Mouse (Mus musculus): ENCODE measurements at regions not wholly inside any gene's neighbourhood (a gene's known extent, or its start where the extent isn't known, plus 50 kb on each side); places are given as distances from the start of the nearest gene placed in this dataset.

GRCm38 (mm10) chr17:52196811-52197210, 363.7 kb upstream of the Satb1 start:
- DNase-seq (ENCODE audit: low spot score in 2 of 2) = no peak

- DNase-seq (ENCODE audit: low spot score in 2 of 2) = no peak
Observed at GRCm38 (mm10) chr17:52195804-52196203, 362.7 kb upstream of the Satb1 start.

- no peak for DNase-seq (ENCODE audit: low spot score in 2 of 2)
Observed at GRCm38 (mm10) chr17:52191064-52191682, 358.1 kb upstream of the Satb1 start.

- DNase-seq (ENCODE audit: low spot score in 2 of 2) = no peak
Observed at GRCm38 (mm10) chr17:52182706-52183105, 349.6 kb upstream of the Satb1 start.

GRCm38 (mm10) chr17:52177996-52178395, 344.9 kb upstream of the Satb1 start:
- no peak for DNase-seq (ENCODE audit: low spot score in 2 of 2)

- no peak for DNase-seq (ENCODE audit: low spot score in 2 of 2)
Observed at GRCm38 (mm10) chr17:52168076-52168838, 335.2 kb upstream of the Satb1 start.

- DNase-seq (ENCODE audit: low spot score in 2 of 2) = no peak
Observed at GRCm38 (mm10) chr17:52167658-52168057, 334.6 kb upstream of the Satb1 start.

- no peak for DNase-seq (ENCODE audit: low spot score in 2 of 2)
Observed at GRCm38 (mm10) chr17:52165891-52166485, 332.9 kb upstream of the Satb1 start.

- DNase-seq (ENCODE audit: low spot score in 2 of 2) = no peak
Observed at GRCm38 (mm10) chr17:52162559-52163397, 329.7 kb upstream of the Satb1 start.

- no peak for DNase-seq (ENCODE audit: low spot score in 2 of 2)
Observed at GRCm38 (mm10) chr17:52150496-52150895, 317.4 kb upstream of the Satb1 start.

- no peak for DNase-seq (ENCODE audit: low spot score in 2 of 2)
Observed at GRCm38 (mm10) chr17:52149834-52150233, 316.7 kb upstream of the Satb1 start.

- DNase-seq (ENCODE audit: low spot score in 2 of 2) = no peak
Observed at GRCm38 (mm10) chr17:52149068-52149467, 316.0 kb upstream of the Satb1 start.

GRCm38 (mm10) chr17:52103891-52104290, 270.8 kb upstream of the Satb1 start:
- DNase-seq (ENCODE audit: low spot score in 2 of 2) = no peak

- DNase-seq (ENCODE audit: low spot score in 2 of 2) = no peak
Observed at GRCm38 (mm10) chr17:52085834-52086233, 252.7 kb upstream of the Satb1 start.

GRCm38 (mm10) chr17:52084455-52084854, 251.4 kb upstream of the Satb1 start:
- no peak for DNase-seq (ENCODE audit: low spot score in 2 of 2)

- no peak for DNase-seq (ENCODE audit: low spot score in 2 of 2)
Observed at GRCm38 (mm10) chr17:52079316-52079715, 246.2 kb upstream of the Satb1 start.

GRCm38 (mm10) chr17:52078496-52078895, 245.4 kb upstream of the Satb1 start:
- no peak for DNase-seq (ENCODE audit: low spot score in 2 of 2)

GRCm38 (mm10) chr17:52077951-52078350, 244.9 kb upstream of the Satb1 start:
- no peak for DNase-seq (ENCODE audit: low spot score in 2 of 2)

GRCm38 (mm10) chr17:52076746-52077145, 243.7 kb upstream of the Satb1 start:
- DNase-seq (ENCODE audit: low spot score in 2 of 2) = no peak

- no peak for DNase-seq (ENCODE audit: low spot score in 2 of 2)
Observed at GRCm38 (mm10) chr17:52067721-52068120, 234.6 kb upstream of the Satb1 start.

GRCm38 (mm10) chr17:52064618-52065017, 231.5 kb upstream of the Satb1 start:
- no peak for DNase-seq (ENCODE audit: low spot score in 2 of 2)

- DNase-seq (ENCODE audit: low spot score in 2 of 2) = no peak
Observed at GRCm38 (mm10) chr17:52063121-52063520, 230.0 kb upstream of the Satb1 start.

Measured in left cerebral cortex, adult 8-10 months (tissue).